Mouse (Mus musculus): Measurements from ENCODE around the gene Gatad2b.

The Gatad2b gene

DNA sequence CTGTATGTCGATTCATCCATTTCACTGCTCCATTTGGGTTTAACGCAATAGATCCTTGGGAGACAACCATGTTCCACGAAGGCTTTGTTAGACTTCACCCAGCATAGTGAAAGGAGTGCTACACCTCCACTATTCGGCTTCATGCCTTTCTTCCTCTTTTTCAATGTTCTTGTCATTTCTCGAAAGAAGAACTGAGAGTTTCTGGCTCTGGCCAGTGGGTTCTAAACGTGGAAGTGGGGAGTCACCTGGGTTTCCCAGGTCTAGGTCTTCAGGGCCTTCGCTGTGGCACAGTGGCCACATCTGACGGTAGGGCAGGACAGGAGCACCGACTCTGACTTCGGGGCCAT, 28.3 kb upstream of the Gatad2b start:
- no peaks in the 10 kb centered on the region for H3K27me3 ChIP-seq (ENCODE audit: insufficient read depth, low read length)
- peaks cover 35% of the 10 kb centered on the region for H3K4me1 ChIP-seq (replicated peaks; ENCODE audit: low read depth, low read length)
- peak overlapping the region; percentile 93 for H3K4me3 ChIP-seq (replicated peaks; ENCODE audit: low read length)
- no peak for TF ChIP-seq NANOG (IDR thresholded peaks at IDR 0.05; ENCODE audit: borderline replicate concordance, low read length)
- H3K36me3 ChIP-seq (ENCODE audit: insufficient read depth, low read length): peaks cover 52% of the 10 kb centered on the region
- H3K9me3 ChIP-seq (ENCODE audit: low read length): no peaks in the 10 kb centered on the region

DNA sequence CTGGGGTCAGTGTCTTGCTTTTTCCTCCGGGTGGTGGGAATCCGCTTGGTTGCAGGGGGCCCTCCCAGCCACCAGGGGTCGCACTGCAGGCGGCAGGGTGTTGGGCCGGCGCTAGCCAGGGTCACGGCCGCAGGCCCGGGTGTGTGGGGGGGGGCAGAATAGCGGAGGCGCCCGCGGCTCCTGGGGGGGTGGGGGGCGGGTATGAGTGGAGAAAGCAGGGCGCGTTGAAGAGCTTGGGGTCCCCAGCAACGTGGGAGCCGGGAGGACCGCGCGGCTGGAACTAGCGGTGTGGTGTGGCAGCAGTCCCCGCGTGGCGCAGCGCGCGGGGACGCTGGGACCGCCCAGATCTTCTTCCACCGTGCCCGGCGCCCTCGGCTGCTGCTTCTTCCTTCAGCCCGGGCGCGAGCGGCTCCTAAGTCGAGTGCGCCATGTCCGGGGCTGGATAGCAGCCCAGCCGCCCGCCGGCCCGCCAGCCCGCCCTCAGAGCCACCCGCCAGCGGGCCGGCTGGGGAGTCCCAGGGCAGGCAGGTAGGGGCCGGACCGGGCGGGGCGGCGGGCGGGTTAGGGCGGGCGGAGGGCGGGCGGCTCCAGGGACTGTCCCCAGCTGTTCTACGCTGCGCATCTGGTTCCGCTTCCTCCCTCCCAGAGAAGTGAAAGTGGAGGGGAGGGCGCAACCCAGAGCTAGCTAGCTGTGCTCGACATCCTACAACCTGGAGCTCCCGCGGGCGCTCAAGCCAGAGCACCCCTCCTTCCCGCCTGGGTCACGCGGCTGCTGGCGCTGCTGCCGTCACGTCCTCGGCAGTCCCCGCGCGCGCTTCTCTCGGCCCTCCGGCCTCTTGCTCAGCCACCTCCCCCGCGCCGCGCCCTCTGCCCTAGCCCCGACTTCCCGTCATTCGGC, 27.7 kb upstream of the Gatad2b start, which contains the start of gene Dennd4b:
Dennd4b (plus strand) TSS at position 152 of the 898 bp plus-strand sequence.
- Histone ChIP-seq H3K4me3 (replicated peaks; ENCODE audit: low read length) (peak within 1 kb of the TSS; percentile 93), H3K36me3 (ENCODE audit: insufficient read depth, low read length) (peaks cover 49% of the 10 kb centered on the region), H3K4me1 (replicated peaks; ENCODE audit: low read depth, low read length) (peaks cover 35% of the 10 kb centered on the region), H3K9me3 (ENCODE audit: low read length) (no peaks in the 10 kb centered on the region), H3K27me3 (ENCODE audit: insufficient read depth, low read length) (no peaks in the 10 kb centered on the region)
- TF ChIP-seq CTCF (conservative IDR thresholded peaks at IDR 0.05; ENCODE audit: low read length) (peak; percentile 66; the same call in 1 of the 2 replicates), POU5F1 (IDR thresholded peaks at IDR 0.05; ENCODE audit: borderline replicate concordance, low read length) (no peak)

DNA sequence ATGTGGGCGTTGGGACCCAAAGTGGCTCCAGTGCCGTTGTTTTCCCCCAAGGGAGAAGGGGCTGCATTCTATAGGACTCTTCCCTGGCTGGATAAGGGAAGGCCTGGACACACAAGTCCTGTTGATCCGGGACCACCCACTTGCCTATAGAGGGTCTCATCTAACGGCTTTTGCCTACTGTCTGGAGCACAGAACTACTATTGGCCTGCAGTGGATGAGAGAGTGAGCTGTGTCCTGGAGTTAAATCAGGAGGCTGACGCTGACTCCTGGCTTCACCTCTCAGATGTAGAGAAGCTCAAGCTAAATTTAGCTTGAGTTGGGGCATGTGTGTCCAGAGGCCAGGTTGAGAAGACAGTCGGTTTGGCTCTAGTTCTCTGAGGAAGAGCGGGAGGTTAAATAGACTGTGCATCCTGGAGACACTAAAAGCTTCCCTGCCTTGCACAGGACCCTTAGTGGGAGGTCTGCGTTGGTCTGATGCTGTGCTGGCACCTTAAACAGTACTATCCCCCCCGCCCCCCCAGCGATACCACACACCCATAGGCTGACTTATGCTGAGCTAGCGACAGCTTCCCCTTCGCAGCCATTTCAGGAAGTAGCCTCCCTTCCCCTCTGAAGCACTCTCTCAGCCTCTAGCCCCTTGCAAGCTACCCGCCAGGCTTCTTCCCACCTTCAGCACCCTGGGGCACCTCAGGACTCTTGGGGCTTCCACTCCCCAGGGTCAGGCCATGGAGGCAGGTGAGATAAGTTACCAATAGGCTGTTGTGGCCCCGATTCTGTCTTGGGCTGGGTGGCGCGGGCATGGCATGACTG, 26.8 kb upstream of the Gatad2b start:
- H3K4me1 ChIP-seq (replicated peaks; ENCODE audit: low read depth, low read length): peaks cover 37% of the 10 kb centered on the region
- H3K9me3 ChIP-seq (ENCODE audit: low read length): no peaks in the 10 kb centered on the region
- H3K27me3 ChIP-seq (ENCODE audit: insufficient read depth, low read length): no peaks in the 10 kb centered on the region
- H3K4me3 ChIP-seq (replicated peaks; ENCODE audit: low read length): peak overlapping the region; percentile 93
- H3K36me3 ChIP-seq (ENCODE audit: insufficient read depth, low read length): peaks cover 49% of the 10 kb centered on the region
- TF ChIP-seq POU5F1 (IDR thresholded peaks at IDR 0.05; ENCODE audit: borderline replicate concordance, low read length): no peak
- no peak for TF ChIP-seq NANOG (IDR thresholded peaks at IDR 0.05; ENCODE audit: borderline replicate concordance, low read length)
- no peak for TF ChIP-seq CTCF (conservative IDR thresholded peaks at IDR 0.05; ENCODE audit: low read length)

DNA sequence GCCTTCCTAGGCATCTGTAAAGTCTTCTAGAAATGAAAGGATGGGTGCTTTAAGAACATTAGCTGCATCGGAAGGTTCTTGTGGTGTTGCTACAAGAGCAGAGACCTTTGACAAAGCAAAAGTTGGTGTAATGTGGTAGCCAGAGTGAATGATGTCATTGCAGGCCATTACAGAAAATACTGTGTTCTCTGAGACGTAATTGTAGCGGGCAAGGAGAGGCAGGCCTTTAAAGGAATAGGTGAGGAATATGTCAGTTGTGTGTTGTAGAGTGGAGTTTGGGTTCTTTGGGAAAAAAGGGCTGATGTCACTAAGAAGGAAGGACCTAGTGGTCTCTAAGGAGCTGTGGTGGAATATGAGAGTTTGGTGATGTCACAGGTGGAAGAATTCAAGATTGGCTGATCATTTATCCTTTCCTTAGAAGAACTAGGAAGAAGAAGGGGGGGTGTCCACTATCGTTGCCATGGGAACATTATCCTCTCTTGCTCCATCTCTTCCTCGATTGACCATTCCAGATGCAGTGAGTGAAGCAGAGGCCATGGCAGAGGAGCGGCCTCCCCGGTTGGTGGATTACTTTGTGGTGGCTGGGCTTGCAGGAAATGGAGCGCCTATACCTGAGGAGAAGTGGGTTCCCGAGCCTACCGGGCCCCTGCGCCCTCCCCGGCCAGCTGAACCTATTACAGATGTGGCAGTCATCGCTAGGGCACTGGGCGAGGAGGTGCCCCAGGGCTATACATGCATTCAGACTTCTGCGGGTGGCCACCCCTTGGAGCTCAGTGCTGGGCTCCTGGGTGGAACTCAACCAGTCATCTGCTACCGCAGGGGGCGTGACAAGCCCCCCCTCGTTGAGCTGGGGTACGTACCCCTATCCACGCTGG, 25.8 kb upstream of the Gatad2b start:
- peaks cover 43% of the 10 kb centered on the region for H3K36me3 ChIP-seq (ENCODE audit: insufficient read depth, low read length)
- H3K4me1 ChIP-seq (replicated peaks; ENCODE audit: low read depth, low read length): peaks cover 47% of the 10 kb centered on the region
- no peaks in the 10 kb centered on the region for H3K27me3 ChIP-seq (ENCODE audit: insufficient read depth, low read length)
- TF ChIP-seq CTCF (conservative IDR thresholded peaks at IDR 0.05; ENCODE audit: low read length) (0 out of 2 replicates have a peak, but pooled peaks have one; percentile 2), POU5F1 (IDR thresholded peaks at IDR 0.05; ENCODE audit: borderline replicate concordance, low read length) (no peak), NANOG (IDR thresholded peaks at IDR 0.05; ENCODE audit: borderline replicate concordance, low read length) (no peak)
- no peaks in the 10 kb centered on the region for H3K9me3 ChIP-seq (ENCODE audit: low read length)
- H3K4me3 ChIP-seq (replicated peaks; ENCODE audit: low read length): peak overlapping the region; percentile 93

DNA sequence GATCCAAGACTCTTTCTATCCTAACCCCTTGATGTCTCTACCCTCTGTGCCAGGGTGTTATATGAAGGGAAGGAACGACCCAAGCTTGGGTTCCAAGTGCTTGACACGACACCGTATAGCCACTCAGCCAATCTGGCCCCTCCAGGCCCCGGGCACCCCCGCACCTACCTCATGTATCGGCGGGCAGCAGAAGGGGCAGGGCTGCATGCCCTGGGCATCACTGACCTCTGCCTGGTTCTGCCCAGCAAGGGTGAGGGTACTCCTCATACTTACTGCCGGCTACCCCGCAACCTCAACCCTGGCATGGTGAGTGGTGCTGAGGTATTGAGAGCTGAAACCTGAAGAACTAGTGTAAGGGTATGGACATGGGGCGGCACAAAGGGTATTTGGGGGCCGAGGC, 24.8 kb upstream of the Gatad2b start:
- TF ChIP-seq POU5F1 (IDR thresholded peaks at IDR 0.05; ENCODE audit: borderline replicate concordance, low read length) (no peak), CTCF (conservative IDR thresholded peaks at IDR 0.05; ENCODE audit: low read length) (no peak), NANOG (IDR thresholded peaks at IDR 0.05; ENCODE audit: borderline replicate concordance, low read length) (no peak)
- H3K9me3 ChIP-seq (ENCODE audit: low read length): no peaks in the 10 kb centered on the region
- peaks cover 40% of the 10 kb centered on the region for H3K36me3 ChIP-seq (ENCODE audit: insufficient read depth, low read length)
- H3K4me1 ChIP-seq (replicated peaks; ENCODE audit: low read depth, low read length): peaks cover 56% of the 10 kb centered on the region
- no peak overlapping the region for H3K4me3 ChIP-seq (replicated peaks; ENCODE audit: low read length)
- no peaks in the 10 kb centered on the region for H3K27me3 ChIP-seq (ENCODE audit: insufficient read depth, low read length)

DNA sequence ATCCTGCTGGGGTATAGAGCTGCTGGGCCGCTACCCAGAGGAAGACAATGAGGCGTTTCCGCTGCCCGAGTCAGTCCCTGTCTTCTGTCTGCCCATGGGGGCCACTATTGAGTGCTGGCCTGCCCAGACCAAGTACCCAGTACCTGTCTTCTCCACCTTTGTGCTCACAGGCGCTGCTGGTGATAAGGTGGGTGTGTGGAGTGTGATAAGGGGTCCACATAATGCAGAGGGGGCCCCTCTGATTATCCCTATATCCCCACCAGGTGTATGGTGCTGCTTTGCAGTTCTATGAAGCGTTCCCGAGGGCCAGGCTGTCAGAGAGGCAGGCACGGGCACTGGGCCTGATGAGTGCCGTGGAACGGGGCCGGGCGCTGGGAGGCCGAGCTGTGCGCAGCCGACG, 24.0 kb upstream of the Gatad2b start:
- Histone ChIP-seq H3K4me1 (replicated peaks; ENCODE audit: low read depth, low read length) (peaks cover 64% of the 10 kb centered on the region), H3K4me3 (replicated peaks; ENCODE audit: low read length) (no peak overlapping the region), H3K9me3 (ENCODE audit: low read length) (no peaks in the 10 kb centered on the region), H3K36me3 (ENCODE audit: insufficient read depth, low read length) (peaks cover 32% of the 10 kb centered on the region), H3K27me3 (ENCODE audit: insufficient read depth, low read length) (peaks cover 7% of the 10 kb centered on the region)
- TF ChIP-seq POU5F1 (IDR thresholded peaks at IDR 0.05; ENCODE audit: borderline replicate concordance, low read length) (no peak), NANOG (IDR thresholded peaks at IDR 0.05; ENCODE audit: borderline replicate concordance, low read length) (no peak), CTCF (conservative IDR thresholded peaks at IDR 0.05; ENCODE audit: low read length) (no peak)

DNA sequence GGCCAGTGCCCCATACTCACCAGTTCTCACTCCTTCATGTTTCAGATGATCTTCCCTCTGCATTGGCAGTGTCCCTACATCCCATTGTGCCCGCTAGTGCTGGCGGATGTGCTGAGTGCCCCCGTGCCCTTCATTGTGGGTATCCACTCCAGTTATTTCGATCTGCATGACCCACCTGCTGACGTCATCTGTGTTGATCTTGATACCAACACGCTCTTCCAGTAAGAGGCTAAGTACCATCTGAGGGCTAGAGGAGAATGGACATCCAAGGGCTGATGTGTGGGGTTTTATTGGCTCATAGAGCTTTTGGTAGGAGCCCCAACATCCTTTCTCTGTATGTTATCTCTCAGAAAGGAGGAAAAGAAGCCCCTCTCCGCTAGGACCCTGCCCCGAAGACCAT, 22.2 kb upstream of the Gatad2b start:
- no peak for TF ChIP-seq POU5F1 (IDR thresholded peaks at IDR 0.05; ENCODE audit: borderline replicate concordance, low read length)
- H3K4me3 ChIP-seq (replicated peaks; ENCODE audit: low read length): no peak overlapping the region
- peaks cover 63% of the 10 kb centered on the region for H3K4me1 ChIP-seq (replicated peaks; ENCODE audit: low read depth, low read length)
- H3K27me3 ChIP-seq (ENCODE audit: insufficient read depth, low read length): peaks cover 11% of the 10 kb centered on the region
- H3K36me3 ChIP-seq (ENCODE audit: insufficient read depth, low read length): peaks cover 32% of the 10 kb centered on the region
- no peaks in the 10 kb centered on the region for H3K9me3 ChIP-seq (ENCODE audit: low read length)

DNA sequence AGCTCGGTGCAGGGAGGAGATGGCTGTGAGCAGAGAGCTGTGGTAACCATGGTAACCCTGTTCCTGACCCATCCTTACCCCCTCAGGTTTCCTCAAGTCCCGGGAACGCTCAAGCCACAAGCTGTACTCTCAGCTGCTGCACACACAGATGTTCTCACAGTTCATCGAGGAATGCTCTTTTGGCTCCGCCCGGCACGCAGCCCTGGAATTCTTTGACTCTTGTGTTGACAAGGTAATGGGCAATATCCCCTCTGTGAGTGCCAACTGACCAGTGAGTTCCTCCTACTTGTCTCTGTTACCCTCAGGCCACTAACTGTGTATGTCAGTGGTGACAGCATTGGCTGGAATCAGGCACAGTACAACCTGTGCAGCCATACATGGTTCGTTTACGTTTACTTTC, 20.8 kb upstream of the Gatad2b start:
- Histone ChIP-seq H3K9me3 (ENCODE audit: low read length) (no peaks in the 10 kb centered on the region), H3K27me3 (ENCODE audit: insufficient read depth, low read length) (peaks cover 11% of the 10 kb centered on the region), H3K4me1 (replicated peaks; ENCODE audit: low read depth, low read length) (peaks cover 62% of the 10 kb centered on the region), H3K4me3 (replicated peaks; ENCODE audit: low read length) (peak overlapping the region; percentile 20), H3K36me3 (ENCODE audit: insufficient read depth, low read length) (peaks cover 39% of the 10 kb centered on the region)
- no peak for TF ChIP-seq POU5F1 (IDR thresholded peaks at IDR 0.05; ENCODE audit: borderline replicate concordance, low read length)
- no peak for TF ChIP-seq NANOG (IDR thresholded peaks at IDR 0.05; ENCODE audit: borderline replicate concordance, low read length)
- no peak for TF ChIP-seq CTCF (conservative IDR thresholded peaks at IDR 0.05; ENCODE audit: low read length)
